Mouse (Mus musculus): ENCODE measurements around the gene A430005L14Rik. TPM values are rescaled to one million over a fixed set of nuclear protein-coding genes. Genes with fewer than 3 reads are reported as not detected.

Gene A430005L14Rik
- total and polyA plus RNA-seq, 3 experiments: 14.1 to 16.2 (median 15.5) TPM

- no peaks in the 10 kb centered on the region for H3K27me3 ChIP-seq (ENCODE audit: control insufficient read depth, insufficient read depth, low read length)
- no peak overlapping the region for H3K27ac ChIP-seq
- 94% methylated on average over 6 of the region's 6 CpGs for WGBS
- no peak for DNase-seq
- TF ChIP-seq EP300 (IDR thresholded peaks at IDR 0.05; ENCODE audit: insufficient read depth, low read depth, low read length) (no peak), CTCF (IDR thresholded peaks at IDR 0.05) (no peak), POLR2A (IDR thresholded peaks at IDR 0.05; ENCODE audit: insufficient read depth, low read depth, low read length) (no peak)
- H3K4me3 ChIP-seq: no peak overlapping the region
- H3K4me1 ChIP-seq (ENCODE audit: control insufficient read depth, insufficient read depth, low read length): no peaks in the 10 kb centered on the region
- H3K79me2 ChIP-seq (replicated peaks; ENCODE audit: control insufficient read depth, insufficient read depth, low read length): no peaks in the 10 kb centered on the region
- intact Hi-C loops (cut with DNase I): no loop called here
- no peak overlapping the region for H3K9ac ChIP-seq (ENCODE audit: low read depth, low read length)
- no peaks in the 10 kb centered on the region for H3K36me3 ChIP-seq (ENCODE audit: control insufficient read depth, insufficient read depth, low read length)
Observed at GRCm38 (mm10) chr4:154006264-154006663, 49.2 kb downstream of the A430005L14Rik start.

GRCm38 (mm10) chr4:154007759-154008158, 50.7 kb downstream of the A430005L14Rik start:
- Histone ChIP-seq H3K27me3 (ENCODE audit: control insufficient read depth, insufficient read depth, low read length) (no peaks in the 10 kb centered on the region), H3K9ac (ENCODE audit: low read depth, low read length) (no peak overlapping the region), H3K36me3 (ENCODE audit: control insufficient read depth, insufficient read depth, low read length) (no peaks in the 10 kb centered on the region), H3K4me3 (no peak overlapping the region), H3K79me2 (replicated peaks; ENCODE audit: control insufficient read depth, insufficient read depth, low read length) (peaks cover 7% of the 10 kb centered on the region), H3K27ac (no peak overlapping the region), H3K4me1 (ENCODE audit: control insufficient read depth, insufficient read depth, low read length) (peaks cover 2% of the 10 kb centered on the region)
- 58% methylated on average over 4 of the region's 4 CpGs for WGBS
- DNase-seq: no peak
- intact Hi-C loops (cut with DNase I): no loop called here
- no peak for TF ChIP-seq POLR2A (IDR thresholded peaks at IDR 0.05; ENCODE audit: insufficient read depth, low read depth, low read length)

GRCm38 (mm10) chr4:154010907-154011645, 54.0 kb downstream of the A430005L14Rik start:
- Histone ChIP-seq H3K4me3 (peak overlapping the region; percentile 90), H3K36me3 (ENCODE audit: control insufficient read depth, insufficient read depth, low read length) (no peaks in the 10 kb centered on the region), H3K79me2 (replicated peaks; ENCODE audit: control insufficient read depth, insufficient read depth, low read length) (peaks cover 15% of the 10 kb centered on the region), H3K27ac (peak overlapping the region; percentile 74), H3K9ac (ENCODE audit: low read depth, low read length) (peak overlapping the region; percentile 86), H3K4me1 (ENCODE audit: control insufficient read depth, insufficient read depth, low read length) (peaks cover 7% of the 10 kb centered on the region), H3K27me3 (ENCODE audit: control insufficient read depth, insufficient read depth, low read length) (no peaks in the 10 kb centered on the region)
- intact Hi-C loops (cut with DNase I): loop anchor here (1.0 to 5.0 kb wide), 3 partner anchors 53 to 146 kb away; partner anchors contain the start of genes Trp73 and Wrap73
- no peak for DNase-seq
- WGBS: 28% methylated on average over 13 of the region's 13 CpGs
- no peak for TF ChIP-seq POLR2A (IDR thresholded peaks at IDR 0.05; ENCODE audit: insufficient read depth, low read depth, low read length)
- no peak for TF ChIP-seq CTCF (IDR thresholded peaks at IDR 0.05)
- no peak for TF ChIP-seq EP300 (IDR thresholded peaks at IDR 0.05; ENCODE audit: insufficient read depth, low read depth, low read length)

Other genes starting within 250 kb of the A430005L14Rik start
- 1 to 10 TPM; 2.7 to 3.0 TPM for gene Dffb, start 17.9 kb downstream of the A430005L14Rik start, total RNA-seq (2021)
- 5.3 and 7.7 TPM in 2 replicates for gene Dffb, start 17.9 kb downstream of the A430005L14Rik start, polyA plus RNA-seq (2012; rRNA removed)
- 10 to 100 TPM; 28.1 to 31.5 TPM for gene Cep104, start 18.0 kb downstream of the A430005L14Rik start, total RNA-seq (2021)
- 19.6 and 20.1 TPM in 2 replicates for gene Cep104, start 18.0 kb downstream of the A430005L14Rik start, polyA plus RNA-seq (2012; rRNA removed)
- gene Lrrc47, start 54.5 kb downstream of the A430005L14Rik start, total RNA-seq (2021): 10 to 100 TPM; 28.6 to 28.7 TPM
- 29.7 and 35.6 TPM in 2 replicates for gene Lrrc47, start 54.5 kb downstream of the A430005L14Rik start, polyA plus RNA-seq (2012; rRNA removed)
- gene Smim1, start 69.0 kb downstream of the A430005L14Rik start, total RNA-seq (2021): 1 to 10 TPM; 5.7 to 7.8 TPM
- gene Smim1, start 69.0 kb downstream of the A430005L14Rik start, polyA plus RNA-seq (2012; rRNA removed): 24.7 and 29.2 TPM in 2 replicates
- not detected for gene Ccdc27, start 85.4 kb downstream of the A430005L14Rik start, total RNA-seq (2021)
- gene Ccdc27, start 85.4 kb downstream of the A430005L14Rik start, polyA plus RNA-seq (2012; rRNA removed): not detected in 2 replicates
- gene Trp73, start 183.0 kb downstream of the A430005L14Rik start, total RNA-seq (2021): not detected
- 0.39 TPM in 1 of 2 replicates, not detected in the other for gene Trp73, start 183.0 kb downstream of the A430005L14Rik start, polyA plus RNA-seq (2012; rRNA removed)
- gene Wrap73, start 185.1 kb downstream of the A430005L14Rik start, total RNA-seq (2021): 10 to 100 TPM; 11.8 to 12.3 TPM
- 16.9 and 17.9 TPM in 2 replicates for gene Wrap73, start 185.1 kb downstream of the A430005L14Rik start, polyA plus RNA-seq (2012; rRNA removed)
- gene Tprgl, start 203.4 kb downstream of the A430005L14Rik start, total RNA-seq (2021): 100 to 1,000 TPM; 121 to 130 TPM
- gene Tprgl, start 203.4 kb downstream of the A430005L14Rik start, polyA plus RNA-seq (2012; rRNA removed): 147 and 204 TPM in 2 replicates
- gene Megf6, start 213.5 kb downstream of the A430005L14Rik start, total RNA-seq (2021): 1 to 10 TPM; 4.1 to 4.9 TPM
- 4.3 and 4.5 TPM in 2 replicates for gene Megf6, start 213.5 kb downstream of the A430005L14Rik start, polyA plus RNA-seq (2012; rRNA removed)